Comparison of ENCODE assay signal across 13 mouse cellular contexts in genomic region chr9:107936831-107937230, GRCm38 (mm10). TPM values are rescaled to one million over a fixed set of nuclear protein-coding genes. Genes with fewer than 3 reads are reported as not detected.
DNase-seq lines count a peak whose midpoint lies in the region; ATAC-seq lines count a peak whose summit lies in the region.
"Had no signal": no experiment of that assay in that cellular context is flagged by ENCODE, and none has a peak within 500 bp of the region (broad histone marks: within the 10 kb centered on the region; RNA-seq: fewer than 3 reads in every experiment).

No protein-coding gene starts in this region.

- H3K36me3 ChIP-seq in liver, embryonic 11.5 days (ENCODE audit: control insufficient read depth, insufficient read depth, low read length): no peaks in the 10 kb centered on the region
- no peaks in the 10 kb centered on the region for H3K36me3 ChIP-seq in forebrain, embryonic 11.5 days (ENCODE audit: control insufficient read depth, insufficient read depth, low read length)
- no peaks in the 10 kb centered on the region for H3K36me3 ChIP-seq in limb, embryonic 11.5 days (ENCODE audit: control insufficient read depth, insufficient read depth, low read length)
- no peaks in the 10 kb centered on the region for H3K36me3 ChIP-seq in neural tube, embryonic 14.5 days (ENCODE audit: control insufficient read depth, insufficient read depth, low read length)
- H3K36me3 ChIP-seq: G1E had no signal

- WGBS in liver, embryonic 11.5 days: 24% methylated on average over 3 of the region's 3 CpGs
- 4% methylated on average over 3 of the region's 3 CpGs for WGBS in forebrain, embryonic 11.5 days
- 5% methylated on average over 3 of the region's 3 CpGs for WGBS in limb, embryonic 11.5 days
- 7% methylated on average over 3 of the region's 3 CpGs for WGBS in neural tube, embryonic 14.5 days

- no peaks in the 10 kb centered on the region for H3K9me3 ChIP-seq in liver, embryonic 11.5 days (ENCODE audit: control insufficient read depth, low read length)
- H3K9me3 ChIP-seq in forebrain, embryonic 11.5 days (ENCODE audit: control insufficient read depth, low read length): no peaks in the 10 kb centered on the region
- no peaks in the 10 kb centered on the region for H3K9me3 ChIP-seq in limb, embryonic 11.5 days (ENCODE audit: control insufficient read depth, low read length)
- no peaks in the 10 kb centered on the region for H3K9me3 ChIP-seq in neural tube, embryonic 14.5 days (ENCODE audit: control insufficient read depth, low read length)
- H3K9me3 ChIP-seq: G1E had no signal

- peaks cover 8% of the 10 kb centered on the region for H3K4me1 ChIP-seq in liver, embryonic 11.5 days (replicated peaks; ENCODE audit: control insufficient read depth, insufficient read depth, low read length)
- peaks cover 13% of the 10 kb centered on the region; the same call in 1 of the 2 replicates for H3K4me1 ChIP-seq in forebrain, embryonic 11.5 days (replicated peaks; ENCODE audit: control insufficient read depth, insufficient read depth, low read length)
- peaks cover 8% of the 10 kb centered on the region for H3K4me1 ChIP-seq in limb, embryonic 11.5 days (ENCODE audit: control insufficient read depth, insufficient read depth, low read length)
- H3K4me1 ChIP-seq in neural tube, embryonic 14.5 days (ENCODE audit: control insufficient read depth, insufficient read depth, low read length): peaks cover 13% of the 10 kb centered on the region

- ATAC-seq in liver, embryonic 11.5 days (replicated peaks; ENCODE audit: low FRiP score): no peak
- ATAC-seq in forebrain, embryonic 11.5 days (replicated peaks; ENCODE audit: low FRiP score): no peak
- no peak for ATAC-seq in limb, embryonic 11.5 days (ENCODE audit: insufficient number of reproducible peaks, low FRiP score, low TSS enrichment, low read depth)
- peak; percentile 12; the same call in 1 of the 2 replicates for ATAC-seq in neural tube, embryonic 14.5 days (ENCODE audit: low read depth)
- ATAC-seq in megakaryocyte progenitor cell, adult 5-6 weeks (replicated peaks; ENCODE audit: poor library complexity): no peak

- H3K4me2 ChIP-seq in liver, embryonic 11.5 days: peak overlapping the region; percentile 76
- H3K4me2 ChIP-seq in forebrain, embryonic 11.5 days (ENCODE audit: low read depth, low read length, severe bottlenecking): peak overlapping the region; percentile 98
- H3K4me2 ChIP-seq in limb, embryonic 11.5 days (ENCODE audit: low read depth, severe bottlenecking): peak overlapping the region; percentile 95
- H3K4me2 ChIP-seq in neural tube, embryonic 14.5 days (ENCODE audit: low read depth, low read length): peak overlapping the region; percentile 81

- no peak overlapping the region for H3K27ac ChIP-seq in liver, embryonic 11.5 days (ENCODE audit: low read depth, low read length)
- H3K27ac ChIP-seq in forebrain, embryonic 11.5 days (ENCODE audit: low read depth, low read length): no peak overlapping the region
- H3K27ac ChIP-seq in limb, embryonic 11.5 days (replicated peaks; ENCODE audit: low read depth, low read length): no peak overlapping the region
- no peak overlapping the region for H3K27ac ChIP-seq in neural tube, embryonic 14.5 days (ENCODE audit: low read depth, low read length)
- H3K27ac ChIP-seq: gastrocnemius, adult 2 months had no signal

- H3K4me3 ChIP-seq in liver, embryonic 11.5 days (ENCODE audit: low read depth, low read length): no peak overlapping the region; the same call in 1 of the 2 replicates
- H3K4me3 ChIP-seq in forebrain, embryonic 11.5 days (ENCODE audit: low read depth, low read length): peak overlapping the region; percentile 52
- H3K4me3 ChIP-seq in limb, embryonic 11.5 days (ENCODE audit: low read depth, low read length): peak overlapping the region; percentile 53
- peak overlapping the region; percentile 43 for H3K4me3 ChIP-seq in neural tube, embryonic 14.5 days (ENCODE audit: low read depth, low read length)

- no peak overlapping the region for H3K9ac ChIP-seq in liver, embryonic 11.5 days (ENCODE audit: low read depth, low read length)
- H3K9ac ChIP-seq in forebrain, embryonic 11.5 days (ENCODE audit: low read length): peak overlapping the region; percentile 67
- no peak overlapping the region for H3K9ac ChIP-seq in limb, embryonic 11.5 days (ENCODE audit: low read length)
- peak overlapping the region; percentile 59 for H3K9ac ChIP-seq in neural tube, embryonic 14.5 days (replicated peaks; ENCODE audit: low read depth, low read length)

- DNase-seq in liver, embryonic 11.5 days (ENCODE audit: low spot score): no peak
- DNase-seq in liver: no peak
- DNase-seq in forebrain, embryonic 11.5 days (ENCODE audit: low spot score): no peak
- peak; percentile 28 for DNase-seq in limb, embryonic 11.5 days (ENCODE audit: low spot score)
- DNase-seq in cerebellum, adult 11-12 months: no peak
- DNase-seq in spleen, adult 18-20 months: no peak
- DNase-seq: adrenal gland, postnatal 10 days; cerebellum, postnatal 36 days; gastrocnemius, adult 2 months; kidney, postnatal 10 days had no signal

- H3K27me3 ChIP-seq in liver, embryonic 11.5 days (replicated peaks; ENCODE audit: control insufficient read depth, insufficient read depth, low read length): peaks cover 52% of the 10 kb centered on the region
- H3K27me3 ChIP-seq in forebrain, embryonic 11.5 days (ENCODE audit: control insufficient read depth, insufficient read depth, low read length): no peaks in the 10 kb centered on the region
- 0 out of 2 replicates have a peak, but pooled peaks cover 2% of the 10 kb centered on the region for H3K27me3 ChIP-seq in limb, embryonic 11.5 days (ENCODE audit: control insufficient read depth, insufficient read depth, low read length)
- no peaks in the 10 kb centered on the region; the same call in 1 of the 2 replicates for H3K27me3 ChIP-seq in neural tube, embryonic 14.5 days (ENCODE audit: control insufficient read depth, insufficient read depth, low read length)

RNA-seq across cellular contexts. Expression of gene Camkv, which starts 1.4 kb away (rescaled TPM):
- 0.56 and 0.88 TPM in 2 replicates for polyA plus RNA-seq in liver, embryonic 11.5 days (2014; fragmentation: Nextera tagmentation; extraction: Ambion mirVana)
- polyA plus RNA-seq in forebrain, embryonic 11.5 days (2014; fragmentation: Nextera tagmentation; extraction: Ambion mirVana): 7.4 and 8.0 TPM in 2 replicates
- polyA plus RNA-seq in limb, embryonic 11.5 days (2014; fragmentation: Nextera tagmentation; extraction: Ambion mirVana): 4.4 and 4.6 TPM in 2 replicates
- 12.5 and 20.1 TPM in 2 replicates for polyA plus RNA-seq in neural tube, embryonic 14.5 days (2014; fragmentation: Nextera tagmentation; extraction: Ambion mirVana)
- not detected in 2 replicates for total RNA-seq in megakaryocyte progenitor cell, adult 5-6 weeks (2015)
- 0.20 TPM in 1 of 2 replicates, not detected in the other for total RNA-seq in megakaryocyte progenitor cell, adult 5-6 weeks (2017)
- polyA plus RNA-seq: G1E had no signal

RNA-seq across cellular contexts. Expression of gene Actl11, which starts 8.6 kb away (rescaled TPM):
- polyA plus RNA-seq in liver, embryonic 11.5 days (2014; fragmentation: Nextera tagmentation; extraction: Ambion mirVana): not detected in 2 replicates
- not detected in 2 replicates for polyA plus RNA-seq in forebrain, embryonic 11.5 days (2014; fragmentation: Nextera tagmentation; extraction: Ambion mirVana)
- not detected in 2 replicates for polyA plus RNA-seq in limb, embryonic 11.5 days (2014; fragmentation: Nextera tagmentation; extraction: Ambion mirVana)
- polyA plus RNA-seq in neural tube, embryonic 14.5 days (2014; fragmentation: Nextera tagmentation; extraction: Ambion mirVana): not detected in 2 replicates
- total RNA-seq in megakaryocyte progenitor cell, adult 5-6 weeks (2015): 0.05 TPM in 1 of 2 replicates, not detected in the other
- total RNA-seq in megakaryocyte progenitor cell, adult 5-6 weeks (2017): not detected in 2 replicates
- total RNA-seq: adrenal gland, postnatal 10 days; gastrocnemius, adult 2 months had no signal
- polyA plus RNA-seq: G1E had no signal

RNA-seq across cellular contexts. Expression of gene Traip, which starts 13.1 kb away (rescaled TPM):
- 30.4 and 32.9 TPM in 2 replicates for polyA plus RNA-seq in liver, embryonic 11.5 days (2014; fragmentation: Nextera tagmentation; extraction: Ambion mirVana)
- 38.2 and 39.7 TPM in 2 replicates for polyA plus RNA-seq in forebrain, embryonic 11.5 days (2014; fragmentation: Nextera tagmentation; extraction: Ambion mirVana)
- polyA plus RNA-seq in limb, embryonic 11.5 days (2014; fragmentation: Nextera tagmentation; extraction: Ambion mirVana): 40.4 and 41.4 TPM in 2 replicates
- 5.1 and 5.7 TPM in 2 replicates for polyA plus RNA-seq in neural tube, embryonic 14.5 days (2014; fragmentation: Nextera tagmentation; extraction: Ambion mirVana)
- total RNA-seq in megakaryocyte progenitor cell, adult 5-6 weeks (2015): 10.1 and 11.3 TPM in 2 replicates
- total RNA-seq in megakaryocyte progenitor cell, adult 5-6 weeks (2017): 22.7 and 32.7 TPM in 2 replicates

RNA-seq across cellular contexts. Expression of gene Mst1r, which starts 30.2 kb away (rescaled TPM):
- polyA plus RNA-seq in liver, embryonic 11.5 days (2014; fragmentation: Nextera tagmentation; extraction: Ambion mirVana): 1.3 and 1.5 TPM in 2 replicates
- 0.36 and 0.43 TPM in 2 replicates for polyA plus RNA-seq in forebrain, embryonic 11.5 days (2014; fragmentation: Nextera tagmentation; extraction: Ambion mirVana)
- 0.35 and 0.36 TPM in 2 replicates for polyA plus RNA-seq in limb, embryonic 11.5 days (2014; fragmentation: Nextera tagmentation; extraction: Ambion mirVana)
- polyA plus RNA-seq in neural tube, embryonic 14.5 days (2014; fragmentation: Nextera tagmentation; extraction: Ambion mirVana): 0.51 and 1.5 TPM in 2 replicates
- 0.22 TPM in 1 of 2 replicates, not detected in the other for total RNA-seq in megakaryocyte progenitor cell, adult 5-6 weeks (2015)
- total RNA-seq in megakaryocyte progenitor cell, adult 5-6 weeks (2017): 0.07 TPM in 1 of 2 replicates, not detected in the other
- total RNA-seq: G1E had no signal

RNA-seq across cellular contexts. Expression of gene Uba7, which starts 38.5 kb away (rescaled TPM):
- 44.3 and 47.4 TPM in 2 replicates for polyA plus RNA-seq in liver, embryonic 11.5 days (2014; fragmentation: Nextera tagmentation; extraction: Ambion mirVana)
- 7.9 and 8.4 TPM in 2 replicates for polyA plus RNA-seq in forebrain, embryonic 11.5 days (2014; fragmentation: Nextera tagmentation; extraction: Ambion mirVana)
- 20.1 and 23.4 TPM in 2 replicates for polyA plus RNA-seq in limb, embryonic 11.5 days (2014; fragmentation: Nextera tagmentation; extraction: Ambion mirVana)
- 2.0 and 8.2 TPM in 2 replicates for polyA plus RNA-seq in neural tube, embryonic 14.5 days (2014; fragmentation: Nextera tagmentation; extraction: Ambion mirVana)
- total RNA-seq in megakaryocyte progenitor cell, adult 5-6 weeks (2015): 29.6 and 34.4 TPM in 2 replicates
- total RNA-seq in megakaryocyte progenitor cell, adult 5-6 weeks (2017): 30.1 and 34.7 TPM in 2 replicates

Comparison
In these comparisons a context has a peak if more than half of its experiments do, and no peak if none do; other contexts are left out.
1. H3K9ac ChIP-seq: peak in forebrain, embryonic 11.5 days (single experiment) and neural tube, embryonic 14.5 days (single experiment); none in liver, embryonic 11.5 days (single experiment) and limb, embryonic 11.5 days (single experiment).
2. Peak in every context shown above with its lines, with median percentiles within 50 percentile points of each other: H3K4me2 ChIP-seq.